In genomic region chr5:89055656-89056055, GRCm38 (mm10) we compare ENCODE assay signal across 26 mouse cellular contexts.
DNase-seq lines count a peak whose midpoint lies in the region; ATAC-seq and TF ChIP-seq lines count a peak whose summit lies in the region.
"Had no signal": no experiment of that assay in that cellular context is flagged by ENCODE, and none has a peak within 500 bp of the region (broad histone marks: within the 10 kb centered on the region; RNA-seq: fewer than 3 reads in every experiment).

No protein-coding gene starts in this region.

- peak; percentile 88 for ATAC-seq in cerebellum, adult (ENCODE audit: insufficient number of reproducible peaks, low FRiP score, low TSS enrichment)
- no peak for ATAC-seq in hindbrain, postnatal 0 days
- ATAC-seq in hindbrain, embryonic 16.5 days, result no peak
- ATAC-seq: activated CD4-positive, CD25-positive, alpha-beta regulatory T cell, adult 4 months; midbrain, embryonic 13.5 days had no signal

- TF ChIP-seq POLR2A in cerebellum, adult 2 months (IDR thresholded peaks at IDR 0.05; ENCODE audit: borderline replicate concordance, insufficient read depth, low read length), result no peak

- 60% methylated on average over 3 of the region's 3 CpGs for WGBS in hindbrain, postnatal 0 days
- WGBS in hindbrain, embryonic 16.5 days, result 75% methylated on average over 3 of the region's 3 CpGs
- WGBS in cerebellum, adult 2 months, result 8% methylated on average over 3 of the region's 3 CpGs

- no peak for DNase-seq in cerebellum, postnatal 4 days (ENCODE audit: low spot score in 2 of 2)
- DNase-seq in hindbrain, postnatal 0 days (ENCODE audit: low spot score), result peak; percentile 18
- peak; percentile 82 to 96 for DNase-seq in cerebellum, adult 2 months
- DNase-seq in cerebellum, postnatal 14 days, result peak; percentile 81 to 89
- DNase-seq in heart, adult 18-20 months, result no peak
- DNase-seq in urinary bladder, postnatal 25 days (ENCODE audit: low spot score), result no peak
- DNase-seq: adrenal gland, adult 2 months; gastrocnemius, adult 2 months; gastrocnemius, postnatal 36 days; heart, adult 2 months; kidney, adult 18-20 months; kidney, postnatal 36 days; liver; lung, adult 2 months; lung, postnatal 10 days had no signal

- no peak for TF ChIP-seq CTCF in hindbrain, postnatal 0 days (IDR thresholded peaks at IDR 0.05; ENCODE audit: low read depth)
- TF ChIP-seq CTCF in cerebellum, adult 2 months (IDR thresholded peaks at IDR 0.05; ENCODE audit: borderline replicate concordance, insufficient read depth, low read depth, low read length), result no peak

- no peak overlapping the region for H3K27ac ChIP-seq in hindbrain, postnatal 0 days
- H3K27ac ChIP-seq in hindbrain, embryonic 16.5 days (ENCODE audit: low read depth, low read length), result no peak overlapping the region
- peak overlapping the region; percentile 64; the same call in 1 of the 2 replicates for H3K27ac ChIP-seq in cerebellum, adult 2 months (ENCODE audit: insufficient read depth, low read length)
- H3K27ac ChIP-seq: gastrocnemius, adult 2 months; heart, adult 2 months; hindbrain, embryonic 14.5 days; liver, embryonic 14.5 days; macrophage; midbrain, embryonic 13.5 days; stomach, embryonic 15.5 days had no signal

- no peaks in the 10 kb centered on the region for H3K4me1 ChIP-seq in hindbrain, postnatal 0 days (ENCODE audit: insufficient read depth, low read length)
- H3K4me1 ChIP-seq in hindbrain, embryonic 16.5 days (ENCODE audit: control insufficient read depth, insufficient read depth, low read depth, low read length), result no peaks in the 10 kb centered on the region
- H3K4me1 ChIP-seq in cerebellum, adult 2 months (ENCODE audit: control insufficient read depth, insufficient read depth, low read length), result peaks cover 32% of the 10 kb centered on the region
- H3K4me1 ChIP-seq: heart, embryonic 12.5 days; midbrain, embryonic 13.5 days; stomach, embryonic 15.5 days had no signal

- H3K4me2 ChIP-seq in hindbrain, postnatal 0 days (ENCODE audit: low read depth, low read length), result no peak overlapping the region
- H3K4me2 ChIP-seq in hindbrain, embryonic 16.5 days (ENCODE audit: low read length), result no peak overlapping the region
- H3K4me2 ChIP-seq: heart, embryonic 12.5 days; hindbrain, embryonic 14.5 days; midbrain, embryonic 13.5 days; stomach, embryonic 15.5 days had no signal

- H3K27me3 ChIP-seq in hindbrain, postnatal 0 days (ENCODE audit: insufficient read depth, low read length), result no peaks in the 10 kb centered on the region
- no peaks in the 10 kb centered on the region for H3K27me3 ChIP-seq in hindbrain, embryonic 16.5 days (replicated peaks; ENCODE audit: control insufficient read depth, insufficient read depth, low read length)
- H3K27me3 ChIP-seq in cerebellum, adult 2 months (ENCODE audit: control insufficient read depth, insufficient read depth, low read length), result no peaks in the 10 kb centered on the region
- H3K27me3 ChIP-seq: CH12.LX; heart, embryonic 12.5 days; midbrain, embryonic 13.5 days; stomach, embryonic 15.5 days had no signal

- no peaks in the 10 kb centered on the region for H3K36me3 ChIP-seq in hindbrain, postnatal 0 days (ENCODE audit: insufficient read depth, low read length)
- no peaks in the 10 kb centered on the region for H3K36me3 ChIP-seq in hindbrain, embryonic 16.5 days (ENCODE audit: control insufficient read depth, insufficient read depth, low read length)
- H3K36me3 ChIP-seq: heart, embryonic 12.5 days; midbrain, embryonic 13.5 days; stomach, embryonic 15.5 days had no signal

- no peak overlapping the region for H3K4me3 ChIP-seq in hindbrain, postnatal 0 days (ENCODE audit: low read length)
- H3K4me3 ChIP-seq in hindbrain, embryonic 16.5 days (ENCODE audit: low read length), result no peak overlapping the region
- H3K4me3 ChIP-seq in cerebellum, adult 2 months (replicated peaks; ENCODE audit: insufficient read depth, low read depth, low read length), result no peak overlapping the region
- H3K4me3 ChIP-seq: erythroblast, embryonic 14.5 days; gastrocnemius, adult 2 months; heart, adult 2 months; heart, embryonic 12.5 days; midbrain, embryonic 13.5 days; stomach, embryonic 15.5 days had no signal

- no peaks in the 10 kb centered on the region for H3K9me3 ChIP-seq in hindbrain, postnatal 0 days (ENCODE audit: low read length)
- no peaks in the 10 kb centered on the region for H3K9me3 ChIP-seq in hindbrain, embryonic 16.5 days (ENCODE audit: control insufficient read depth, low read length)
- H3K9me3 ChIP-seq: heart, embryonic 12.5 days; midbrain, embryonic 13.5 days; stomach, embryonic 15.5 days had no signal

- no peak overlapping the region for H3K9ac ChIP-seq in hindbrain, postnatal 0 days (replicated peaks; ENCODE audit: low read length)
- no peak overlapping the region for H3K9ac ChIP-seq in hindbrain, embryonic 16.5 days (ENCODE audit: low read depth, low read length)
- H3K9ac ChIP-seq: heart, embryonic 12.5 days; hindbrain, embryonic 14.5 days; liver, embryonic 14.5 days; midbrain, embryonic 13.5 days; stomach, embryonic 15.5 days had no signal

Comparison
In these comparisons a context has a peak if more than half of its experiments do, and no peak if none do; other contexts are left out.
1. DNase-seq: peak in hindbrain, postnatal 0 days (single experiment), cerebellum, adult 2 months (2 of 2) and cerebellum, postnatal 14 days (2 of 2); none in cerebellum, postnatal 4 days (0 of 2), heart, adult 18-20 months (0 of 2) and urinary bladder, postnatal 25 days (single experiment).